Mouse (Mus musculus): ENCODE results near the gene 2900092C05Rik. TPM values are rescaled to one million over a fixed set of nuclear protein-coding genes. Genes with fewer than 3 reads are reported as not detected.

Gene 2900092C05Rik
- polyA plus RNA-seq (2015; fragmentation: Nextera tagmentation; extraction: Ambion mirVana), result not detected in 2 replicates

DNA sequence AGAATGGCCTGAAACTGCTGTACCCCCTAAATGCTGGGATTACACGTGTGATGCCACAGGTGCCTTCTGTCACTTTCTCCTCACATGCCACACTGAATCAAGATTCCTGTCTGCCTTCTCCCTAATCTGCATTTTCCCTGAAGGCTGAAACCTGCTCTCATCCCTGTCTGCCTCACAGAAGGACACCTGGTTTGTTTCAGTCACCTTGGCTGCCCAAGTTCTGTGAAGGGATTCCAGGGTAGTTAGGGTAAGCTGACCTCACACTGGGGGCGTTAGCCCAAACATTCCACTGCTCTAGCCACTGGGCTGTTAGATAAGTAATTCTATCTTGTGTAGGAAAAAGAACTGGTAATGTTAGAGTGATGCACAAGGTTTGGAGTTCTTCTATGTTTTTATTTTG lies at the start of gene 2900092C05Rik:
TSS of gene 2900092C05Rik (plus strand) at position 301 of the 400 bp plus-strand sequence.
- H3K27me3 ChIP-seq (ENCODE audit: insufficient read depth, low read length), result no peaks in the 10 kb centered on the region
- H3K9me3 ChIP-seq (ENCODE audit: low read length), result no peaks in the 10 kb centered on the region
- no peaks in the 10 kb centered on the region for H3K36me3 ChIP-seq (replicated peaks; ENCODE audit: insufficient read depth, low read length)
- H3K4me1 ChIP-seq (ENCODE audit: insufficient read depth), result no peaks in the 10 kb centered on the region
- no peak for DNase-seq
- H3K27ac ChIP-seq (ENCODE audit: low read depth), result no peak within 1 kb of the TSS
- no peak for ATAC-seq
- no peak within 1 kb of the TSS for H3K9ac ChIP-seq (replicated peaks)
- no peak within 1 kb of the TSS for H3K4me3 ChIP-seq (ENCODE audit: low read depth, low read length)
- TF ChIP-seq EP300 (IDR thresholded peaks at IDR 0.05; ENCODE audit: low read depth), result no peak
- TF ChIP-seq CTCF (IDR thresholded peaks at IDR 0.05; ENCODE audit: low read depth), result no peak
- no peak within 1 kb of the TSS for H3K4me2 ChIP-seq (ENCODE audit: low read depth, low read length)
- 53% methylated on average over 2 of the region's 2 CpGs for WGBS (ENCODE audit: insufficient replicate concordance)

DNA sequence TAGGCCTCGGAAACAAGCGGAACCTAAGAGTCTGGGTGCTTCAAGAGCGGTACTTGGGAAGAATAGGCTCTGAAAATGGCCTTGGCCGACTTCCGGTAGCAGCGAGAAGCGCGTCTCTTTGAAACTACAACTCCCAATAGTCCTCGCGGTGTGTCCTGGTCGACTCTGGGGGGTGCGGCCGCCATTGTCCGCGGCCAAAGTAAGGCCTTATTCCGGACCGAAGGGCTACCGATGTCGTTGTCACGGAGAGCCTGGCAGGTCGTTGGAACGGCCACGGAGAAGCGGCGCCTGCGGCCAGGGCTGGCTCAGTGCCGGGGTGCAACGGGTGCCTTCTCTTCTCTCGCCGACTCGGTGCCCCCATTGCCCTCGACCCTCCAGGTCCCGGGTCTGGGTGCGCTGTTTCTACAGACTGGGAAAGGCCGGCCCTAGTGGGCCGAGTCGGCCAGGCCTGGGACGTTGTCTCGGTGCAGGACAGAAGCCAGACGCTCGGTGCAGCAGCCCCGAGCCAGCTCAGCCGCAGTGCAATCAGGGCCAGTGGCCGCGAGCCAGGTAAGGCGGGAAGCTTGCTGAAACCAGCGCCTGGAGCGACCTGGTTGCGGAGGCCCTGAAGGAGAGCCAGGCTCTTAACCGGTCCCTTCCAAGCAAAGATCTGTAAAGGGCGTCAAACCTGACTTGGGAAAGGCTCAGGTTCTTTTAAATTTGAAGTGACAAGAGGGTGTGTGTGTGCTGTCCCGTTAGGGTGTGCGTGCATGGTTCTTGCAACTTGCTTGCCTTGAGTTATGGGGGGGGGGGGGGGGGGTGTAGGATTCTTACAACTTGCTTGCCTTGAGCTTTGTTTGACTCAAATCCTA lies 33.9 kb upstream of the 2900092C05Rik start, which contains the start of gene Zfp606:
TSS of gene Zfp606 (plus strand) at position 136 of the 851 bp plus-strand sequence.
- Histone ChIP-seq H3K36me3 (replicated peaks; ENCODE audit: insufficient read depth, low read length) (peaks cover 24% of the 10 kb centered on the region), H3K27ac (ENCODE audit: low read depth) (peak within 1 kb of the TSS; percentile 79), H3K4me3 (ENCODE audit: low read depth, low read length) (peak within 1 kb of the TSS; percentile 96), H3K4me2 (ENCODE audit: low read depth, low read length) (peak within 1 kb of the TSS; percentile 81), H3K9ac (replicated peaks) (peak within 1 kb of the TSS; percentile 95), H3K4me1 (ENCODE audit: insufficient read depth) (0 out of 2 replicates have a peak, but pooled peaks cover 5% of the 10 kb centered on the region), H3K27me3 (ENCODE audit: insufficient read depth, low read length) (no peaks in the 10 kb centered on the region), H3K9me3 (ENCODE audit: low read length) (no peaks in the 10 kb centered on the region)
- DNase-seq (peak; percentile 84), ATAC-seq (peak; percentile 98)
- no peak for TF ChIP-seq EP300 (IDR thresholded peaks at IDR 0.05; ENCODE audit: low read depth)
- TF ChIP-seq CTCF (IDR thresholded peaks at IDR 0.05; ENCODE audit: low read depth), result no peak
- under 1% methylated on average over 53 of the region's 53 CpGs for WGBS (ENCODE audit: insufficient replicate concordance)

DNA sequence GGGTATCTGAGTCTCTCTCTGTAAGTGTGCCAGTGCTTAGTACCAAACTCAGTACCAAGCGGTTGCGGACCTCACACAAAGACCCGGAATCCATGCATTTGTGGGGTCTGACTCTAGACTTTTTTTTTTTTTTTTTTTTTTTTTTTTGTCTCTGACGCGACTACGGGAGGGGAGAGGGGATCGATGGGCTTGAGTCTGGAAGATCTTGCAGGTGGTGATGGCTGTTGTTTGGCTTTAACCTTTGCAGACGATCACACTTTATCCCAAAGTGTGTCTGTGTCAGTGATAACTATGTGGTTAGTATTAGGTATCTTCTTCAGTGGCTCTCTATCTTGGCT lies 33.3 kb upstream of the 2900092C05Rik start:
- H3K9ac ChIP-seq (replicated peaks), result peak overlapping the region; percentile 95
- no peak overlapping the region; the same call in 1 of the 2 replicates for H3K27ac ChIP-seq (ENCODE audit: low read depth)
- H3K4me1 ChIP-seq (ENCODE audit: insufficient read depth), result 0 out of 2 replicates have a peak, but pooled peaks cover 5% of the 10 kb centered on the region
- peak overlapping the region; percentile 96 for H3K4me3 ChIP-seq (ENCODE audit: low read depth, low read length)
- peak overlapping the region; percentile 81 for H3K4me2 ChIP-seq (ENCODE audit: low read depth, low read length)
- no peaks in the 10 kb centered on the region for H3K27me3 ChIP-seq (ENCODE audit: insufficient read depth, low read length)
- 0% methylated on average over 8 of the region's 8 CpGs for WGBS (ENCODE audit: insufficient replicate concordance)
- peaks cover 30% of the 10 kb centered on the region for H3K36me3 ChIP-seq (replicated peaks; ENCODE audit: insufficient read depth, low read length)
- DNase-seq (no peak), ATAC-seq (no peak)
- no peaks in the 10 kb centered on the region for H3K9me3 ChIP-seq (ENCODE audit: low read length)
- TF ChIP-seq CTCF (IDR thresholded peaks at IDR 0.05; ENCODE audit: low read depth) (no peak), EP300 (IDR thresholded peaks at IDR 0.05; ENCODE audit: low read depth) (no peak)

DNA sequence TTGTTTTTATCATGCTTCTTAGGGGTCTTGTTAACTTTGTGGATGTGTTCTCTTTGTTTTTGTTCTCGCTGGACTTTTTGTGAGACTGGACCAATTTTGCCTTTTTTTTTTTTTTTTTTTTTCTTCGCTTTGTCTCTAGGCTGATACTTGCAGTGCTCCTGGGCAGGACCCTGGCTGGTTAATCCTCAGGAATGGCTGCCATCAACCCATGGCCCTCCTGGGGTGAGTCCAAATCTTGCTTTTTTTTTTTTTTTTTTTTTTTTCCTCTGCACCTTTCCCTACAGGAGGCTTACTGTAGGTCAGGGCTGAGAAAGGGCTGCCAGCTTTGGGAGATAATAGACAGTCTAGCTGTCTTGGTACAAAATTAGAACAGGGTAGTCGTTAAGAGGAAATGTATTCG lies 32.8 kb upstream of the 2900092C05Rik start:
- 58% methylated on average over 4 of the region's 4 CpGs for WGBS (ENCODE audit: insufficient replicate concordance)
- DNase-seq (no peak), ATAC-seq (no peak)
- Histone ChIP-seq H3K4me3 (ENCODE audit: low read depth, low read length) (peak overlapping the region; percentile 96), H3K9ac (replicated peaks) (no peak overlapping the region), H3K27me3 (ENCODE audit: insufficient read depth, low read length) (no peaks in the 10 kb centered on the region), H3K4me2 (ENCODE audit: low read depth, low read length) (peak overlapping the region; percentile 81), H3K4me1 (ENCODE audit: insufficient read depth) (0 out of 2 replicates have a peak, but pooled peaks cover 5% of the 10 kb centered on the region), H3K27ac (ENCODE audit: low read depth) (no peak overlapping the region), H3K9me3 (ENCODE audit: low read length) (no peaks in the 10 kb centered on the region), H3K36me3 (replicated peaks; ENCODE audit: insufficient read depth, low read length) (peaks cover 35% of the 10 kb centered on the region)
- TF ChIP-seq CTCF (IDR thresholded peaks at IDR 0.05; ENCODE audit: low read depth) (no peak), EP300 (IDR thresholded peaks at IDR 0.05; ENCODE audit: low read depth) (no peak)

DNA sequence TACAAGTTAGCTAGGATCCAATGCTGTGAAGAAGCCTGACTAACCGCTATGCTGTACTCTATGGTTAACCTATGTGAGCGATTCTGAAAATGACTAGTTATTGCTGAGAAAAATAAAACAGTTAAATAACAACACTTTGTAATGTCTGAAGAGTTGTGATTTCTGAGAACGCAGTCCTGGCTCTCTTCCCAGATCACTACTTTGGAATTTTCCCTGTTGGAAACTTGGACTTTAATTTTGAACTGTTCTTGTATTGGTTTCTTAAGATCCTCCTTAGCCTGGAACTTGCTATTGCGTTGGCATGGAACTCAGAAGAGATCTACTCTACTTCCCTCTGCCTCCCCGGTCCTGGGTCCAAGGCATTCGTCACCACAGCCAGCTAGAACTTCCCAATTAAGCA lies 28.5 kb upstream of the 2900092C05Rik start:
- DNase-seq, result no peak
- H3K27me3 ChIP-seq (ENCODE audit: insufficient read depth, low read length), result no peaks in the 10 kb centered on the region
- WGBS (ENCODE audit: insufficient replicate concordance), result 87% methylated on average over 6 of the region's 6 CpGs
- H3K4me1 ChIP-seq (ENCODE audit: insufficient read depth), result 0 out of 2 replicates have a peak, but pooled peaks cover 5% of the 10 kb centered on the region
- ATAC-seq, result no peak
- TF ChIP-seq EP300 (IDR thresholded peaks at IDR 0.05; ENCODE audit: low read depth) (no peak), CTCF (IDR thresholded peaks at IDR 0.05; ENCODE audit: low read depth) (no peak)
- peaks cover 4% of the 10 kb centered on the region; the same call in 1 of the 2 replicates for H3K9me3 ChIP-seq (ENCODE audit: low read length)
- no peak overlapping the region for H3K9ac ChIP-seq (replicated peaks)
- peaks cover 63% of the 10 kb centered on the region for H3K36me3 ChIP-seq (replicated peaks; ENCODE audit: insufficient read depth, low read length)
- no peak overlapping the region for H3K4me2 ChIP-seq (ENCODE audit: low read depth, low read length)
- no peak overlapping the region for H3K4me3 ChIP-seq (ENCODE audit: low read depth, low read length)
- H3K27ac ChIP-seq (ENCODE audit: low read depth), result no peak overlapping the region

DNA sequence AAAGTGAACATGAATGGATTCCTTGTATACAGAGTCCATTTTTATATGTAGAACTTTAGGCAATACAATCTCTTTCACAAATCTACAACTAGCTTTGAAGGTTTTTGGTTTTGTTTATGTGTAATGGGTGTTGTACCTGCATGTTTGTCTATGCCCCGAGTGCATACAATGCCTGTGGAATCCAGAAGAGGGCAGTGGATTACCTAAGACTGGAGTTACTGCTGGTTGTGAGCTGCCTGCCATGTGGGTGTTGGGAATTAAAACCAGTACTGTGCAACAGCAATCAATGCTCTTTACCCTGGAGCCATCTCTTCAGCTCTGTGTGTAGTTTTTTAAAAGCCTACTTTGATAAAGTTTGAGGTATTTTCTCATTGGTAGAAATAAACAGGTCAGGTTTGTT lies 26.4 kb upstream of the 2900092C05Rik start:
- H3K27me3 ChIP-seq (ENCODE audit: insufficient read depth, low read length), result no peaks in the 10 kb centered on the region
- WGBS (ENCODE audit: insufficient replicate concordance), result 82% methylated on average over 1 of the region's 1 CpGs
- no peak overlapping the region for H3K27ac ChIP-seq (ENCODE audit: low read depth)
- H3K9ac ChIP-seq (replicated peaks), result no peak overlapping the region
- H3K9me3 ChIP-seq (ENCODE audit: low read length), result peaks cover 14% of the 10 kb centered on the region
- TF ChIP-seq CTCF (IDR thresholded peaks at IDR 0.05; ENCODE audit: low read depth) (no peak), EP300 (IDR thresholded peaks at IDR 0.05; ENCODE audit: low read depth) (no peak)
- no peaks in the 10 kb centered on the region for H3K4me1 ChIP-seq (ENCODE audit: insufficient read depth)
- H3K36me3 ChIP-seq (replicated peaks; ENCODE audit: insufficient read depth, low read length), result peaks cover 71% of the 10 kb centered on the region
- H3K4me3 ChIP-seq (ENCODE audit: low read depth, low read length), result no peak overlapping the region
- ATAC-seq (no peak), DNase-seq (no peak)
- H3K4me2 ChIP-seq (ENCODE audit: low read depth, low read length), result no peak overlapping the region
